Mouse (Mus musculus) neural tube, embryonic 15.5 days (tissue): ENCODE results near the gene Arhgap18. TPM values are rescaled to one million over a fixed set of nuclear protein-coding genes. Genes with fewer than 3 reads are reported as not detected.
A peak's percentile ranks its signal among the peaks of the same experiment; 100 is the strongest.

Source experiments
- ATAC-seq: fragments of 200-750 bp; cut with Nextera tagmentation; 2 replicates; pipeline ENCODE4 v1.8.0; 2017; ENCODE audit warnings: mild to moderate bottlenecking, moderate TSS enrichment, moderate library complexity; ENCODE audit not compliant: low FRiP score
- H3K27ac ChIP-seq: fragments of 300-500 bp; sonication (generic); replicated peaks from 2 replicates; pipeline ENCODE4 v1.5.1; 2015; ENCODE audit warnings: mild to moderate bottlenecking, inconsistent platforms
- H3K27me3 ChIP-seq: fragments of 300-500 bp; sonication (generic); replicated peaks from 2 replicates; pipeline ENCODE4 v1.6.1; 2015; ENCODE audit warnings: inconsistent platforms
- H3K36me3 ChIP-seq: fragments of 300-500 bp; sonication (generic); 2 replicates; pipeline ENCODE4 v1.6.1; 2015; ENCODE audit warnings: inconsistent platforms
- H3K4me1 ChIP-seq: fragments of 300-500 bp; sonication (generic); 2 replicates; pipeline ENCODE4 v1.6.1; 2015; ENCODE audit warnings: inconsistent platforms
- H3K4me2 ChIP-seq: fragments of 300-500 bp; sonication (generic); 2 replicates; pipeline ENCODE4 v1.6.1; 2015; ENCODE audit warnings: inconsistent platforms, mild to moderate bottlenecking, moderate library complexity
- H3K4me3 ChIP-seq: fragments of 300-500 bp; sonication (generic); replicated peaks from 2 replicates; pipeline ENCODE4 v1.5.1; 2015; ENCODE audit warnings: mild to moderate bottlenecking, inconsistent platforms
- H3K9ac ChIP-seq: fragments of 300-500 bp; sonication (generic); replicated peaks from 2 replicates; pipeline ENCODE4 v1.6.1; 2015; ENCODE audit warnings: mild to moderate bottlenecking, inconsistent platforms
- H3K9me3 ChIP-seq: fragments of 300-500 bp; sonication (generic); replicated peaks from 2 replicates; pipeline ENCODE4 v1.6.1; 2016; ENCODE audit warnings: inconsistent platforms
- WGBS: fragments of 180-500 bp; shearing (Covaris S2); methylation state at CpG from one replicate; pipeline ENCODE4 v1.1.7; 2015; ENCODE audit warnings: mixed read lengths; 5-methylcytosine and 5-hydroxymethylcytosine counted together
- polyA plus RNA-seq: library from polyadenylated mRNA; unstranded; fragments of >200 nt; fragmentation: Nextera tagmentation; extraction: Ambion mirVana; gene quantifications from 2 replicates; pipeline ENCODE4 v1.2.1, GENCODE M21; 2015

Gene Arhgap18
- polyA plus RNA-seq, result 11.7 and 15.3 TPM in 2 replicates

- peaks cover 5% of the 10 kb centered on the region for H3K4me1 ChIP-seq
- H3K9ac ChIP-seq, result no peak within 1 kb of the TSS
- H3K4me3 ChIP-seq, result no peak within 1 kb of the TSS
- H3K36me3 ChIP-seq, result no peaks in the 10 kb centered on the region
- peak within 1 kb of the TSS; percentile 48; the same call in 1 of the 2 replicates for H3K27ac ChIP-seq
- 80% methylated on average over 11 of the region's 11 CpGs for whole genome bisulfite sequencing
- ATAC-seq, result peak; percentile 64; the same call in 1 of the 2 replicates
- no peaks in the 10 kb centered on the region for H3K27me3 ChIP-seq
- no peaks in the 10 kb centered on the region for H3K9me3 ChIP-seq
- peak within 1 kb of the TSS; percentile 38 for H3K4me2 ChIP-seq
Observed at GRCm38 (mm10) chr10:26752929-26753567, at the start of gene Arhgap18. Gene Arhgap18, plus strand, starts transcription at chr10:26753421.

GRCm38 (mm10) chr10:26710458-26711011, 42.7 kb upstream of the Arhgap18 start:
- Histone ChIP-seq H3K27me3 (no peaks in the 10 kb centered on the region), H3K4me1 (no peaks in the 10 kb centered on the region), H3K36me3 (no peaks in the 10 kb centered on the region), H3K9me3 (no peaks in the 10 kb centered on the region), H3K4me3 (no peak overlapping the region), H3K27ac (peak overlapping the region; percentile 18; the same call in 1 of the 2 replicates), H3K4me2 (no peak overlapping the region), H3K9ac (no peak overlapping the region)
- 96% methylated on average over 7 of the region's 7 CpGs for WGBS
- peak; percentile 63 for ATAC-seq

DNA sequence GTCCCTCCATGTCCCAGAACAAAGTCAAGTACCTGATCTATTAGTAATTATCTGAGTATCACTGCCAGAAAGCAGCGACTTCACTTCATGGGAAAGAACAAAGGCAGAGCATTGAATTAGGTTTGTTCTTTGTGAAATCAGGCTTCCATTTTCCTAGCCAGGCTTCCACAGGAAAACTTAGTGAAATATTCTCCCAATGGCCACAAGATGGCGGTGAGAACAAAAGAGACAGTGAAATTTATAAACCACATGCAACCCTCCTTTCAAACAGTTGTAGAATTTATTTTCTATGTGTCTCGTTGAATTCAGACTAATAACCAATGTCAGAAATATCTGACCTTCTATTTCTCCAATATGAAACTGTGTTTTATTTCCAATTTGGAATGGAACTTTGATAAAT, 42.2 kb upstream of the Arhgap18 start:
- Histone ChIP-seq H3K9me3 (no peaks in the 10 kb centered on the region), H3K27me3 (no peaks in the 10 kb centered on the region), H3K4me1 (no peaks in the 10 kb centered on the region), H3K4me2 (no peak overlapping the region), H3K27ac (peak overlapping the region; percentile 18; the same call in 1 of the 2 replicates), H3K9ac (no peak overlapping the region), H3K4me3 (no peak overlapping the region), H3K36me3 (no peaks in the 10 kb centered on the region)
- ATAC-seq, result peak; percentile 71
- WGBS, result 3% methylated on average over 3 of the region's 3 CpGs

DNA sequence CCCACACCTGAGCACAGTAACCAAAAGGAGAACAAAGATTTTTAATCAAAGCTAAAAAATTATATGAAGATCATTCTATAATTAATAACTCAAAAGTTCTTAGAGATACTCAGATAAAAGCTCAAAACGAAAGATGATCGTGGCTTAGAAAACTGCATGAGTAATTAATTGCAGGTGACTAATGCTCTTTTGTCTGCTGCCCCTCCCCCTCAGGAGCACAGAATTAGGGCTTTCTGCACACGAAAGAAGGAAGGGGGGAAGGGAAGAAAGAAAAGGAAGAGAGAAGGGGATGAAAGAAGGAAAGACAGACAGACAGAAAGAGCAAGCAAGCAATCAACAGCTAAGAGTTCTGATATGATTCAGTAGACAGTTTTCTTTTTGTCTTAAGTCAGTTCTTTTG, 39.2 kb upstream of the Arhgap18 start:
- Histone ChIP-seq H3K4me3 (no peak overlapping the region), H3K9me3 (no peaks in the 10 kb centered on the region), H3K4me1 (no peaks in the 10 kb centered on the region), H3K9ac (no peak overlapping the region), H3K4me2 (no peak overlapping the region), H3K27ac (no peak overlapping the region), H3K36me3 (no peaks in the 10 kb centered on the region), H3K27me3 (no peaks in the 10 kb centered on the region)
- 47% methylated on average over 3 of the region's 3 CpGs for WGBS
- no peak for ATAC-seq

DNA sequence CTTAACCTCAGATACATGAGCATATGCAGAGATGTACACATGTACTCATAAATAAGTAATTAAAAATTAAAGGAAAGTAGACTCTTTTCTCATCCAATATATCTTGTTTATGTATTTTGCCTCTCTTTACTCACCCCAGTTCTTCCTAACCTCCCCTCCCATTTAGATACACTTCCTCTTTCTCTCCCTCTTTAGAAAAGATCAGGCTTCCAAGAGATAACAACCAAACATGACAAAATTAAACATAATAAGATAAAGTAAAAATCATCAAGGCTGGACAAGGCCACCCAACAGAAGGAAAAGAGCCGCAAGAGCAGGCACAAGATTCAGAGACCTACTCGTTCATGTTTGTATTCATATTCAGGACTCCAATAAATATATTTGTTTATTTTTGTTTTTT, 28.5 kb upstream of the Arhgap18 start:
- Histone ChIP-seq H3K9ac (no peak overlapping the region), H3K4me2 (no peak overlapping the region), H3K27ac (no peak overlapping the region), H3K9me3 (no peaks in the 10 kb centered on the region), H3K27me3 (no peaks in the 10 kb centered on the region), H3K4me3 (no peak overlapping the region), H3K4me1 (no peaks in the 10 kb centered on the region), H3K36me3 (no peaks in the 10 kb centered on the region)
- 90% methylated on average over 2 of the region's 2 CpGs for WGBS
- ATAC-seq, result no peak

DNA sequence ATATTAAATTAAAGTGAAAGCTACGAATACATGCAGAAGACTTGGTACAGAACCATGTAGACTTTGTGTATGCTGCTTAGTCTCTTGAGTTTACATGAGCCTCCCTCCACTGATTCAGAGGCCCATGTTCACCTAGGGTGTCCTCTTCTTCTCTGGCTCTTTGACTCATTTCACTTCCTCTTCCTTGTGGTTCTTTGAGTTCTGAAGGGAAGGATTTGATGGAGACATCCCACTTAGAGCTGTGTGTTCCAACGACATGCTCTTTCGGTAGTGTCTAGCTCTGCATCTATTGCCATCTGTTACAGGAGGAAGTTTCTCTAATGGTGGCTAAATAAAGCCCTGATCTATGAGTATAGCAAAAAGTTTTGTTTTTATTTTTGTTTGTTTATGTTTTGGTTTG, 28.0 kb upstream of the Arhgap18 start:
- Histone ChIP-seq H3K4me3 (no peak overlapping the region), H3K27ac (no peak overlapping the region), H3K4me1 (no peaks in the 10 kb centered on the region), H3K27me3 (no peaks in the 10 kb centered on the region), H3K9me3 (no peaks in the 10 kb centered on the region; the same call in 1 of the 2 replicates), H3K9ac (no peak overlapping the region), H3K4me2 (no peak overlapping the region), H3K36me3 (no peaks in the 10 kb centered on the region)
- ATAC-seq, result no peak
- 93% methylated on average over 3 of the region's 3 CpGs for WGBS

GRCm38 (mm10) chr10:26750827-26751226, 2.4 kb upstream of the Arhgap18 start:
- H3K4me3 ChIP-seq, result no peak overlapping the region
- 77% methylated on average over 3 of the region's 3 CpGs for WGBS
- peaks cover 5% of the 10 kb centered on the region for H3K4me1 ChIP-seq
- no peak overlapping the region for H3K27ac ChIP-seq
- no peak for ATAC-seq
- H3K9me3 ChIP-seq, result no peaks in the 10 kb centered on the region
- H3K36me3 ChIP-seq, result no peaks in the 10 kb centered on the region
- H3K27me3 ChIP-seq, result no peaks in the 10 kb centered on the region
- H3K9ac ChIP-seq, result no peak overlapping the region
- no peak overlapping the region for H3K4me2 ChIP-seq

- H3K9ac ChIP-seq, result no peak overlapping the region
Observed at GRCm38 (mm10) chr10:26752064-26752928, 925 bp upstream of the Arhgap18 start.

GRCm38 (mm10) chr10:26754006-26754405, 785 bp downstream of the Arhgap18 start:
- no peak overlapping the region for H3K9ac ChIP-seq
- no peak overlapping the region for H3K27ac ChIP-seq
- 89% methylated on average over 6 of the region's 6 CpGs for WGBS

More at GRCm38 (mm10) chr10:26752064-26752928, 925 bp upstream of the Arhgap18 start:
- H3K4me2 ChIP-seq, result peak overlapping the region; percentile 38
- peak overlapping the region; percentile 48; the same call in 1 of the 2 replicates for H3K27ac ChIP-seq
- peaks cover 5% of the 10 kb centered on the region for H3K4me1 ChIP-seq
- WGBS, result 42% methylated on average over 16 of the region's 16 CpGs
- no peak overlapping the region for H3K4me3 ChIP-seq
- ATAC-seq, result peak; percentile 80
- no peaks in the 10 kb centered on the region for H3K9me3 ChIP-seq
- H3K36me3 ChIP-seq, result no peaks in the 10 kb centered on the region
- H3K27me3 ChIP-seq, result no peaks in the 10 kb centered on the region

DNA sequence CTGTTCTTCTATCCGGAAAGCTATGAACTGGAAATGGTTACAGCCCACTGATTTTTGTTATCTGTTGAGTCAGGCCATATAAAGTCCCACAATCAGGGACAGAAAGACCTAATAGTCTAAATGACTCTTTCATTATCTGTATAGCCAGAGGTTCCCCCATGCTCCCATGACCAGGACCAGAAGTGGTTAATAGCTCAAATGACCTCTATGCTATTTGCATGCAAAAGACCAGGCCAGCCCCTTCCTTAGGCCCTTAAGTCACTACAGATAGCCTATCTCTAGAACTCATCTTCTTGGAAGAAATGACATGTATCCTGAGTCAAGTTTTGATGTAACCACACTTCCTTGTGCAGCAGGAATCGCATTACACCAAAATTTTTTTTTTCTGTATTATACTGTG, 4.0 kb downstream of the Arhgap18 start:
- H3K27me3 ChIP-seq, result no peaks in the 10 kb centered on the region
- H3K9me3 ChIP-seq, result no peaks in the 10 kb centered on the region
- H3K36me3 ChIP-seq, result no peaks in the 10 kb centered on the region
- ATAC-seq, result no peak
- peaks cover 5% of the 10 kb centered on the region for H3K4me1 ChIP-seq
- H3K9ac ChIP-seq, result no peak overlapping the region
- H3K4me3 ChIP-seq, result no peak overlapping the region
- no peak overlapping the region for H3K27ac ChIP-seq
- WGBS, result 85% methylated on average over 2 of the region's 2 CpGs
- H3K4me2 ChIP-seq, result no peak overlapping the region

More at GRCm38 (mm10) chr10:26754006-26754405, 785 bp downstream of the Arhgap18 start:
- no peaks in the 10 kb centered on the region for H3K9me3 ChIP-seq
- H3K4me1 ChIP-seq, result peaks cover 5% of the 10 kb centered on the region
- no peak overlapping the region for H3K4me3 ChIP-seq
- no peaks in the 10 kb centered on the region for H3K36me3 ChIP-seq
- no peak for ATAC-seq
- no peak overlapping the region for H3K4me2 ChIP-seq
- no peaks in the 10 kb centered on the region for H3K27me3 ChIP-seq

DNA sequence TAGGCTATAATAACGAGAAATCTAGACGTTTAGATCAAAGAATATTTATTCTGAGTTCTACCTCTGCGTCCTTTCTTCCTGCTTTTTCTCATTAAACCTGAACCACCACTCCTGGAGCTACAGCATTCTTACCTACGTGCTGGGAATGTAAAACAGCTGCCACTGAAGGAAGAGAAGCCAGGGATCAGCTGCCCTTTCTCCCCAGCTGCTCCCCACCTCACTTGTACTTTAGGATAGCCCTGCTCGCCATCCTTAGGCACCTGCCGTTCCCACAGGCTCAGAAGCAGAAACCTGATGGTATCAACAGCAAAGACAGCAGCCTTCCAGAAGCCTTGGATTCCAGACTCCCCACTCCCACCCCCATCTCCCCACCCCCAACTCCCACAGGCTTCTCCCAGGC, 6.2 kb downstream of the Arhgap18 start:
- Histone ChIP-seq H3K27me3 (no peaks in the 10 kb centered on the region), H3K27ac (no peak overlapping the region), H3K9ac (no peak overlapping the region), H3K9me3 (no peaks in the 10 kb centered on the region), H3K4me1 (no peaks in the 10 kb centered on the region), H3K4me3 (no peak overlapping the region), H3K36me3 (no peaks in the 10 kb centered on the region), H3K4me2 (no peak overlapping the region)
- 54% methylated on average over 6 of the region's 6 CpGs for WGBS
- ATAC-seq, result no peak
